Mouse (Mus musculus): ENCODE data around the gene Cpm. TPM values are rescaled to one million over a fixed set of nuclear protein-coding genes. Genes with fewer than 3 reads are reported as not detected.
"Not testable (repeated sequence)": the region's sequence is repeated elsewhere in the genome, so short reads cannot be mapped to it uniquely, and the experiment has no call there.

Cpm gene
- 10 to 100 TPM; 19.3 to 23.3 TPM for polyA plus RNA-seq (2017; shearing (Covaris generic))

- peak; percentile 65 for ATAC-seq
Observed at GRCm38 (mm10) chr10:117629169-117629971, at the start of gene Cpm. Gene Cpm, plus strand, starts transcription at chr10:117629500.

- ATAC-seq = no peak
Observed at GRCm38 (mm10) chr10:117579771-117580284, 49.5 kb upstream of the Cpm start.

- ATAC-seq = no peak
Observed at GRCm38 (mm10) chr10:117580405-117580804, 48.9 kb upstream of the Cpm start.

- no peak for ATAC-seq
Observed at GRCm38 (mm10) chr10:117581007-117581752, 48.1 kb upstream of the Cpm start.

GRCm38 (mm10) chr10:117581753-117582062 is 47.6 kb upstream of the Cpm start:
- no peak for ATAC-seq

- no peak for ATAC-seq
Observed at GRCm38 (mm10) chr10:117583155-117584061, 45.9 kb upstream of the Cpm start.

- ATAC-seq = no peak
Observed at GRCm38 (mm10) chr10:117584102-117584501, 45.2 kb upstream of the Cpm start.

GRCm38 (mm10) chr10:117584566-117585515 is 44.5 kb upstream of the Cpm start:
- ATAC-seq = no peak

- no peak for ATAC-seq
Observed at GRCm38 (mm10) chr10:117585600-117586299, 43.5 kb upstream of the Cpm start.

- ATAC-seq = no peak
Observed at GRCm38 (mm10) chr10:117586859-117587258, 42.4 kb upstream of the Cpm start.

- no peak for ATAC-seq
Observed at GRCm38 (mm10) chr10:117587335-117587734, 42.0 kb upstream of the Cpm start.

- not testable (repeated sequence) for ATAC-seq
Observed at GRCm38 (mm10) chr10:117588416-117589143, 40.7 kb upstream of the Cpm start.

- ATAC-seq = no peak
Observed at GRCm38 (mm10) chr10:117589144-117589940, 40.0 kb upstream of the Cpm start.

- ATAC-seq = no peak
Observed at GRCm38 (mm10) chr10:117590331-117591301, 38.7 kb upstream of the Cpm start.

- no peak for ATAC-seq
Observed at GRCm38 (mm10) chr10:117591766-117592165, 37.5 kb upstream of the Cpm start.

GRCm38 (mm10) chr10:117592306-117593040 is 36.8 kb upstream of the Cpm start:
- ATAC-seq = no peak

GRCm38 (mm10) chr10:117593041-117593570 is 36.2 kb upstream of the Cpm start:
- ATAC-seq = no peak
